Mouse (Mus musculus) gastrocnemius, adult 2 months (tissue): ENCODE measurements at regions not wholly inside any gene's neighbourhood (a gene's known extent, or its start where the extent isn't known, plus 50 kb on each side); places are given as distances from the start of the nearest gene placed in this dataset.
A peak's percentile ranks its signal among the peaks of the same experiment; 100 is the strongest.

Experiments used
- DNase-seq: peaks from one replicate; pipeline ENCODE4 v3.0.0; 2022
- H3K27ac ChIP-seq: fragments of 200-600 bp; 2 replicates; pipeline ENCODE4 v1.8.1; 2022; ENCODE audit warnings: mild to moderate bottlenecking
- H3K4me3 ChIP-seq: fragments of 200-600 bp; 2 replicates; pipeline ENCODE4 v1.8.1; 2022; ENCODE audit warnings: mild to moderate bottlenecking, moderate library complexity
- CTCF ChIP-seq: fragments of 200-600 bp; IDR thresholded peaks from 2 replicates; pipeline ENCODE4 v1.8.1; 2022; ENCODE audit warnings: antibody characterized with exemption, mild to moderate bottlenecking, moderate library complexity
- intact Hi-C: fragments of 180-260 bp; cut with DNase I; formaldehyde crosslinking; loops from one replicate; pipeline ENCODE4 v1.15.1; 2025

DNA sequence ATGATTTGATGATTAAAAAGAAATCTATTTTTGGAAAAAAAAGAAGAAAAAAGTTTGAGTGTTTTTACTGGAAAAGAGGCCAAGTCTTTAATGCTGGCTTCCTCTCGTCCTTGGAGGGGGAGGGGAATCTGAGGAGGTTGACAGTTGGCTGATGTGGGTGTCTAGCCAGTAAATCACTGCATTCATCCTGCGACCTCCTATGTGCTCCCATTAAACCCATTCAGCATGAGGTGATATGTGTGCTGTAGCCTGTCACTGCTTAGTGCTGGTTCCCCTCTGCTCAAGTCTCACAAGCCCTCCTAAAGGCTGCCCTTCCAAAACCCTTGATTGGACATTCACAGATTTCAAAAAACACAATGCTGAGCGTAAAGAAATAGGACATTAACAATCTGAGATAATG is 68.7 kb downstream of the Atoh1 start:
- TF ChIP-seq CTCF: no peak
- Histone ChIP-seq H3K4me3 (no peak overlapping the region), H3K27ac (no peak overlapping the region)
- no peak for DNase-seq
- intact Hi-C loops: no loop called here

DNA sequence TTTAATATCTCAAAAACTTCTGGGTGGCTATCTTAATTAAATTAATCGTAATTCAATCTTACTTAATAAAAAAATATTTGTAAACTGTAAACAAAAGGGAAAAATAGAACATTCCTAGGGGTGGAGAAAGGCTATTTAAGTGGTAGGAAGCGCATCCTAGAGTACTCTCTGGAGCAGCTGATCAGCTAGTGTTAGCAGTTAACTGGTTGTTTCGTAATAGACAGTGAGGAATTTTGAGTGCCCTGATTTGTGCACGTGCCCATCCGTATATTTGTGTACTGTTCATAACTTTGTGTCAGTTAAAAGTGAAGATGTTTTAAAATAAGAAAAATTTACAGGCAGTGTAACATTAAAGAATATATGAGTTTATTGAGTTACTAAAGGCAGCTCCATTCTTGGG is 69.9 kb downstream of the Atoh1 start:
- Histone ChIP-seq H3K27ac (no peak overlapping the region), H3K4me3 (no peak overlapping the region)
- no peak for DNase-seq
- intact Hi-C loops: no loop called here
- no peak for TF ChIP-seq CTCF

GRCm38 (mm10) chr6:64799306-64800001 is 70.5 kb downstream of the Atoh1 start:
- TF ChIP-seq CTCF: no peak
- no peak for DNase-seq
- intact Hi-C loops: no loop called here
- Histone ChIP-seq H3K27ac (no peak overlapping the region), H3K4me3 (peak overlapping the region; percentile 24; the same call in 1 of the 2 replicates)

DNA sequence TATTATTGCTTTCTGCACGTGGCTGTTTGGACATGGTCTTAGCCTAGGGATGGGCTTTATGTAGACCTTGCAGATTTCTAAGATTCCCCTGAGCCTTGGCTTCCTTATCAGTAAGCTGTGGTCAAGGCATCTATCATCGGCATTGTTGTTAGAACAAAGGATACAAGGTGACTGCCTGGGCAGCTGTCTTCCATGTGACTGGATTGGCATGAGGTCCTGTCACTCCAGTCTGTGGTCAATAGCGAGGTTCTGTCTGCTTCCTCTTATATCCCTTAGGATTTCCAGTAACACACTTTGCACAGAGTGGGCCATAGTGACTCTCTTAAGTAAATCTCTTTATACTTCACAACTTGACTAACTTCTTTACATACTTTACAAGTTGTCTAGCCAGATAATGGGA is 72.0 kb downstream of the Atoh1 start:
- no peak overlapping the region for H3K27ac ChIP-seq
- intact Hi-C loops: no loop called here
- TF ChIP-seq CTCF: no peak
- no peak for DNase-seq
- H3K4me3 ChIP-seq: no peak overlapping the region

- intact Hi-C loops: no loop called here
These were observed 86.2 kb downstream of the Atoh1 start for GRCm38 (mm10) chr6:64815115-64815514.

GRCm38 (mm10) chr6:64849097-64849648 is 120.2 kb downstream of the Atoh1 start:
- no peak for DNase-seq
- Histone ChIP-seq H3K27ac (no peak overlapping the region), H3K4me3 (no peak overlapping the region)
- intact Hi-C loops: no loop called here
- TF ChIP-seq CTCF: no peak

More at GRCm38 (mm10) chr6:64815115-64815514, 86.2 kb downstream of the Atoh1 start:
- TF ChIP-seq CTCF: no peak; the same call in 1 of the 2 replicates
- H3K27ac ChIP-seq: no peak overlapping the region
- no peak overlapping the region for H3K4me3 ChIP-seq
- no peak for DNase-seq

DNA sequence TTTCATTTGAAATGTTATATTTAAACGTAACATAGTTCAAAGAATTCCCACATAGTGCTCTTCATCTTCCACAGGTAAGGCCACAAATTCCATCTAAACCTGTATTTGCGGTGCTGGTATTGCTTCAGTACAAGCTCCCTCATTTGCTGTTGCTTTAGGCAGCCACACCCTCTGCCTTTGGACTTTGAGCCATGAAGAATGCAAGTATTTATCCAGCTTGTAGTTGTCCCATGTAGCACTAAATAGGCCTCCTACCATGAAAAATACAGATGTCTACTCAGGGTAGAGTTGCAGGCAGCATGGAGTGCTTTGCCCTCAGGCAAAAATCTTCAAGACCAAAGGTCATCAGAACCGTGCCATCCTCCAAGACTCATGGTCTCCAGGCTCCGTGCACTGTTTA is 134.0 kb downstream of the Atoh1 start:
- intact Hi-C loops: no loop called here
- DNase-seq: no peak
- TF ChIP-seq CTCF: no peak
- H3K4me3 ChIP-seq: no peak overlapping the region
- H3K27ac ChIP-seq: no peak overlapping the region

DNA sequence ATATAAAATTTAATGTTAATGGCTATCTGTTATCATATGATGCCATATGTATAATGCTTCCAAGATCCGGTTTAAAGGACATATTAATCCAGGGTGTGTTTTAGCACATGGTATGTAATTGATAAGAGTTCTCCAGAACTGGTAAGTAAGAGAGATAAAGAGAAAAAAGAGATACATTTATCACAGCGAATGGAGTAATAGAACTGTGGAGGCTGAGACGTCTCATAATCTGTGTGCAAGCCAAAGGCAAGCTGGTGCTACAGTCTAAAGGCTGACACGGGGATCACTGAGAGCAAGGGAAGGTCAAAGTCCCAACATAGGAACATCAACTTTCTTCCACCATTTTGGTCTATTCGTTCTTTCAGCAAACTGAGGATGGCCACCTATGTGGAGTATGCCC is 146.0 kb upstream of the Smarcad1 start:
- intact Hi-C loops: no loop called here
- TF ChIP-seq CTCF: no peak
- DNase-seq: no peak
- Histone ChIP-seq H3K4me3 (no peak overlapping the region), H3K27ac (no peak overlapping the region)
